20 mouse cellular contexts compared by ENCODE assay signal in the genomic region with DNA sequence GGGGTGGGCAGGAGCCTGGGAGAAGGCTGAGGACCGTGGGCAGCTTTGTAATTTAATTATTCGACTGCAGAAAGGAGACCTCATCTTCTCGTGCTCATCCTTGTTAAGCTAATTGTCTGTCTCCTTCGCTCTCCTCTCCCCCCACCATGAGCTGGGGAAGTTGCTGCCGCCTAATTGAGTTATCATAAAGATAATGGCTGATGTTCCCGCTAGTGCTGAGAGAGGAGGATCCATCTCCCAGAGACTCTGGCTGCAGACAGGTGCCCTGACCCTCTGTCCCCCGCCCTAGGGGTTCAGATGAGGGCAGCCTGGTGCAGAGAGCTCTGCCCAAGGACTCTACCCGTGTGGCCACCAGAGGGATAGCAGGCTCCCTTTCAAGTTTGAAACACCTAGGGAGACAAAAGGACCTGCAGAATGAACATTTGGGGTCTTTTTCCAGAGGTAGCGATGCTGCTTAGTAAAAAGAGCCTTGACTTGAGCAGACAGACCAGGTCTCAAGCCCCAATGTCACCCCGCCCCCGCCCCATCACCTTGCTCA.
DNase-seq lines count a peak whose midpoint lies in the region; ATAC-seq and TF ChIP-seq lines count a peak whose summit lies in the region.
"Had no signal": no experiment of that assay in that cellular context is flagged by ENCODE, and none has a peak within 500 bp of the region (broad histone marks: within the 10 kb centered on the region; RNA-seq: fewer than 3 reads in every experiment).

No protein-coding gene starts in this region.

- no peak overlapping the region for H3K27ac ChIP-seq in cerebellum, adult 2 months (ENCODE audit: insufficient read depth, low read length)
- 0 out of 2 replicates have a peak overlapping the region, but pooled peaks have one; percentile 28 for H3K27ac ChIP-seq in layer of hippocampus, adult 2 months
- peak overlapping the region; percentile 64 for H3K27ac ChIP-seq in hindbrain, embryonic 14.5 days
- no peak overlapping the region for H3K27ac ChIP-seq in midbrain, postnatal 0 days (ENCODE audit: low read depth, low read length)
- H3K27ac ChIP-seq: embryonic facial prominence, embryonic 10.5 days; heart, adult 2 months; heart, embryonic 15.5 days; limb, embryonic 12.5 days; liver, embryonic 14.5 days had no signal

- no peak for DNase-seq in cerebellum, adult 2 months
- DNase-seq in cerebellum, postnatal 4 days (ENCODE audit: low spot score in 2 of 2), result no peak
- DNase-seq in layer of hippocampus, adult 2 months (ENCODE audit: low spot score in 2 of 2), result no peak
- DNase-seq in layer of hippocampus, adult 9-10 months (ENCODE audit: low spot score), result no peak
- no peak for DNase-seq in hindbrain, embryonic 14.5 days (ENCODE audit: low spot score)
- no peak for DNase-seq in midbrain, postnatal 0 days (ENCODE audit: low spot score)
- no peak for DNase-seq in right cerebral cortex, postnatal 14 days
- DNase-seq in heart, postnatal 10 days, result no peak
- DNase-seq: cerebellum, adult 11 months; cerebellum, postnatal 36 days; gastrocnemius, postnatal 14 days; heart, adult 2 months; kidney, postnatal 10 days; thymus, postnatal 36 days had no signal

- H3K4me1 ChIP-seq in cerebellum, adult 2 months (ENCODE audit: control insufficient read depth, insufficient read depth, low read length), result peaks cover 9% of the 10 kb centered on the region; the same call in 1 of the 2 replicates
- peaks cover 27% of the 10 kb centered on the region for H3K4me1 ChIP-seq in hindbrain, embryonic 14.5 days (replicated peaks; ENCODE audit: control insufficient read depth, insufficient read depth, low read length)
- H3K4me1 ChIP-seq in midbrain, postnatal 0 days (ENCODE audit: insufficient read depth, low read length), result peaks cover 5% of the 10 kb centered on the region
- H3K4me1 ChIP-seq: megakaryocyte, embryonic 14.5 days had no signal

- intact Hi-C loops in heart, postnatal 10 days (cut with DNase I), result no loop called here

- 73% methylated on average over 11 of the region's 11 CpGs for WGBS in cerebellum, adult 2 months
- WGBS in hindbrain, embryonic 14.5 days, result 40% methylated on average over 11 of the region's 11 CpGs
- 53% methylated on average over 11 of the region's 11 CpGs for WGBS in midbrain, postnatal 0 days

- no peak overlapping the region for H3K9ac ChIP-seq in hindbrain, embryonic 14.5 days
- H3K9ac ChIP-seq in midbrain, postnatal 0 days (replicated peaks; ENCODE audit: low read length, poor library complexity, severe bottlenecking), result no peak overlapping the region
- H3K9ac ChIP-seq: heart, embryonic 15.5 days; limb, embryonic 12.5 days; liver, embryonic 14.5 days had no signal

- no peaks in the 10 kb centered on the region for H3K27me3 ChIP-seq in cerebellum, adult 2 months (ENCODE audit: control insufficient read depth, insufficient read depth, low read length)
- H3K27me3 ChIP-seq in hindbrain, embryonic 14.5 days (ENCODE audit: control insufficient read depth, insufficient read depth, low read length), result no peaks in the 10 kb centered on the region; the same call in 1 of the 2 replicates
- H3K27me3 ChIP-seq in midbrain, postnatal 0 days (ENCODE audit: insufficient read depth, low read length), result no peaks in the 10 kb centered on the region
- H3K27me3 ChIP-seq: heart, embryonic 15.5 days had no signal

- H3K9me3 ChIP-seq in hindbrain, embryonic 14.5 days (ENCODE audit: control insufficient read depth, low read length), result no peaks in the 10 kb centered on the region
- no peaks in the 10 kb centered on the region for H3K9me3 ChIP-seq in midbrain, postnatal 0 days (ENCODE audit: low read length)
- H3K9me3 ChIP-seq: embryonic facial prominence, embryonic 10.5 days; heart, embryonic 15.5 days; limb, embryonic 12.5 days; megakaryocyte, embryonic 14.5 days had no signal

- no peak overlapping the region for H3K4me3 ChIP-seq in cerebellum, adult 2 months (replicated peaks; ENCODE audit: insufficient read depth, low read depth, low read length)
- H3K4me3 ChIP-seq in layer of hippocampus, adult 2 months, result no peak overlapping the region
- no peak overlapping the region for H3K4me3 ChIP-seq in hindbrain, embryonic 14.5 days (replicated peaks; ENCODE audit: low read length)
- no peak overlapping the region for H3K4me3 ChIP-seq in midbrain, postnatal 0 days (ENCODE audit: low read depth, low read length)
- H3K4me3 ChIP-seq: embryonic facial prominence, embryonic 10.5 days; heart, adult 2 months; heart, embryonic 15.5 days; limb, embryonic 12.5 days; megakaryocyte, embryonic 14.5 days had no signal

- TF ChIP-seq CTCF in cerebellum, adult 2 months (IDR thresholded peaks at IDR 0.05; ENCODE audit: borderline replicate concordance, insufficient read depth, low read depth, low read length), result 0 out of 2 replicates have a peak, but pooled peaks have one; percentile 11
- TF ChIP-seq CTCF in layer of hippocampus, adult 2 months (conservative IDR thresholded peaks at IDR 0.05), result peak; percentile 67
- TF ChIP-seq CTCF in midbrain, postnatal 0 days (IDR thresholded peaks at IDR 0.05), result peak; percentile 51; the same call in 1 of the 2 replicates

- TF ChIP-seq POLR2A in cerebellum, adult 2 months (IDR thresholded peaks at IDR 0.05; ENCODE audit: borderline replicate concordance, insufficient read depth, low read length), result no peak

- peaks cover 4% of the 10 kb centered on the region; the same call in 1 of the 2 replicates for H3K36me3 ChIP-seq in hindbrain, embryonic 14.5 days (replicated peaks; ENCODE audit: control insufficient read depth, insufficient read depth)
- peaks cover 10% of the 10 kb centered on the region; the same call in 1 of the 2 replicates for H3K36me3 ChIP-seq in midbrain, postnatal 0 days (ENCODE audit: insufficient read depth, low read length)
- H3K36me3 ChIP-seq: embryonic facial prominence, embryonic 10.5 days; heart, embryonic 15.5 days; limb, embryonic 12.5 days had no signal

- ATAC-seq in hindbrain, embryonic 14.5 days (ENCODE audit: low FRiP score), result no peak
- no peak for ATAC-seq in midbrain, postnatal 0 days (ENCODE audit: low FRiP score)
- ATAC-seq: inflammation-experienced regulatory T-cells, adult 6 months had no signal

- no peak overlapping the region for H3K4me2 ChIP-seq in hindbrain, embryonic 14.5 days (replicated peaks)
- H3K4me2 ChIP-seq in midbrain, postnatal 0 days (ENCODE audit: low read depth, low read length, poor library complexity, severe bottlenecking), result no peak overlapping the region
- H3K4me2 ChIP-seq: heart, embryonic 15.5 days; limb, embryonic 12.5 days had no signal

Comparison
In these comparisons a context has a peak if more than half of its experiments do, and no peak if none do; other contexts are left out.
1. H3K27ac ChIP-seq: peak in layer of hippocampus, adult 2 months (single experiment) and hindbrain, embryonic 14.5 days (single experiment); none in cerebellum, adult 2 months (single experiment) and midbrain, postnatal 0 days (single experiment).
2. CTCF ChIP-seq: peak in every context shown above with its lines; median percentile 67 in layer of hippocampus, adult 2 months; 51 in midbrain, postnatal 0 days; 11 in cerebellum, adult 2 months.